Mouse (Mus musculus) thymus, adult 2 months (tissue): ENCODE data around the gene Zmiz1. TPM values are rescaled to one million over a fixed set of nuclear protein-coding genes. Genes with fewer than 3 reads are reported as not detected.

Experiments
- DNase-seq: peaks from one replicate; pipeline ENCODE4 v3.0.0; 2021
- H3K27ac ChIP-seq: fragments of 200-500 bp; 2 replicates; pipeline ENCODE4 v1.5.1; 2012; ENCODE audit warnings: low read length, control low read depth; ENCODE audit not compliant: control insufficient read depth, insufficient read depth
- H3K27me3 ChIP-seq: fragments of 200-500 bp; 2 replicates; pipeline ENCODE4 v1.6.1; 2012; ENCODE audit warnings: mild to moderate bottlenecking, low read length, moderate library complexity, mixed read lengths; ENCODE audit not compliant: control insufficient read depth, insufficient read depth
- H3K36me3 ChIP-seq: fragments of 200-500 bp; 2 replicates; pipeline ENCODE4 v1.6.1; 2012; ENCODE audit warnings: mild to moderate bottlenecking, low read length, moderate library complexity; ENCODE audit not compliant: control insufficient read depth, insufficient read depth
- H3K4me1 ChIP-seq: fragments of 200-500 bp; replicated peaks from 2 replicates; pipeline ENCODE4 v1.6.1; 2012; ENCODE audit warnings: low read length; ENCODE audit not compliant: control insufficient read depth, insufficient read depth
- H3K4me3 ChIP-seq: fragments of 200-500 bp; 2 replicates; pipeline ENCODE4 v1.5.1; 2012; ENCODE audit warnings: mild to moderate bottlenecking, low read length, control low read depth, moderate library complexity; ENCODE audit not compliant: control insufficient read depth, insufficient read depth
- CTCF ChIP-seq: fragments of 200-500 bp; IDR thresholded peaks from 2 replicates; pipeline ENCODE4 v1.5.1; 2012; ENCODE audit warnings: mild to moderate bottlenecking, control low read depth, low read length, moderate library complexity, borderline replicate concordance; ENCODE audit not compliant: control insufficient read depth, poor library complexity, insufficient read depth; ENCODE audit errors: extremely low read depth
- POLR2A ChIP-seq: fragments of 200-500 bp; IDR thresholded peaks from 2 replicates; pipeline ENCODE4 v1.6.1; 2012; ENCODE audit warnings: mild to moderate bottlenecking, low read length, control low read depth, moderate library complexity; ENCODE audit not compliant: control insufficient read depth, poor library complexity, insufficient read depth; ENCODE audit errors: extremely low read depth
- WGBS: fragments of 180-500 bp; shearing (Covaris S2); methylation state at CpG from one replicate; pipeline ENCODE4 v1.1.7; 2018; 5-methylcytosine and 5-hydroxymethylcytosine counted together
- polyA plus RNA-seq: library from polyadenylated mRNA; depleted of rRNA; stranded (reverse); fragments of >200 nt; gene quantifications from 2 replicates; pipeline ENCODE4 v1.2.3, GENCODE M21; 2012

Zmiz1 gene
- polyA plus RNA-seq, 1 experiment, result 58.9 TPM

GRCm38 (mm10) chr14:25693271-25693887, 234.4 kb downstream of the Zmiz1 start:
- no peak for TF ChIP-seq CTCF
- TF ChIP-seq POLR2A, result no peak
- 51% methylated on average over 6 of the region's 6 CpGs for WGBS
- Histone ChIP-seq H3K36me3 (peaks cover 4% of the 10 kb centered on the region; the same call in 1 of the 2 replicates), H3K27ac (peak overlapping the region; percentile 20; the same call in 1 of the 2 replicates), H3K4me3 (peak overlapping the region; percentile 8; the same call in 1 of the 2 replicates), H3K4me1 (peaks cover 23% of the 10 kb centered on the region), H3K27me3 (no peaks in the 10 kb centered on the region)
- no peak for DNase-seq

DNA sequence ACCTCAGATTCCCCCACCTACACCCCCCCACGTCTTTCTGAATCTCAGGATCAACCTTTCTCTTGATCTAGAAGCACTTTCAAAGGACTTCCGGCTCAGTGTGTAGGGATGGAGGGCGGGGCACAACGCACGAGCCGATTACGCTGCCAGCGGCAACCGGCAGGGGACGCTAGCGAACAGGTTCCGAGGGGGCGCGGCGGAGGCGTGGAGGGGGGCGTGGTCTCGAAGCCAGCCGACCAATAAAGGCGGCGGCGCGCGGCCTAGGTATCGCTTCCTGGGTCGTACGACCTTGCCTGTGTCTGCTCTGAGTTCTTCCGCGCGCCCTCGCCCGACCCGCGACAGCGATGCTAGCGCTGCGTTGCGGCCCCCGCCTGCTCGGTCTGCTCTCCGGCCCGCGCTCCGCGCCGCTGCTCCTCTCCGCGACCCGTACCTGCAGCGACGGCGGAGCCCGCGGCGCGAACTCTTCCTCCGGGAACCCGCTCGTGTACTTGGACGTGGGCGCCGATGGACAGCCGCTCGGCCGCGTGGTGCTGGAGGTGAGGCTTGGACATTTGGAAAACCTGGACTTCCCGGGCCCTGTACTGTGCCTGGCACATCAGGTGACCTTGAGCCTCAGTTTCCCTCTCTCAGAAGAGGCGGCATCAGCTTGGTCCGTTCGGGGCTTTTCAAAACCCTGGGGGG, 235.0 kb downstream of the Zmiz1 start, which contains the start of gene Ppif:
Gene Ppif, plus strand, starts transcription at position 267 of the 681 bp plus-strand sequence.
- peaks cover 7% of the 10 kb centered on the region; the same call in 1 of the 2 replicates for H3K36me3 ChIP-seq
- H3K4me3 ChIP-seq, result peak within 1 kb of the TSS; percentile 67
- peak; percentile 98 for TF ChIP-seq CTCF
- TF ChIP-seq POLR2A, result peak; percentile 87
- peaks cover 23% of the 10 kb centered on the region for H3K4me1 ChIP-seq
- WGBS, result under 1% methylated on average over 70 of the region's 70 CpGs
- H3K27me3 ChIP-seq, result no peaks in the 10 kb centered on the region
- DNase-seq, result peak; percentile 98
- H3K27ac ChIP-seq, result peak within 1 kb of the TSS; percentile 20; the same call in 1 of the 2 replicates

DNA sequence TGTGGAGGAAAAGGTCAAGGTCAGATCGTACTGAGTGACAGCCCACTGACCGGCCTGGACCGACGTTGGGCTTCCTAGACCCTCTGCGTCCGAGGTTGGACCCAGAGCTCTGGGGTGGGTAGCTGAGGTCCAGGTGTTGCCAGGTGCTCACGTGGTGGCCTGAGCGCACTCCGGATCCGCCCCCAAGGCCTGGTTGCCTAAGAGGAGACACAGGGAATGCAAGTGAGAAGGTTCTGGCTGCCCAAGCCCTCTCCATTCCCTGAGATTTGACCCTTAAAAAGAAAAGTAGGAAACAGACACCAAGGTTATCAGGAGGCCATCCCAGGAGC, 235.5 kb downstream of the Zmiz1 start:
- no peaks in the 10 kb centered on the region for H3K27me3 ChIP-seq
- 1% methylated on average over 10 of the region's 10 CpGs for WGBS
- no peak overlapping the region for H3K27ac ChIP-seq
- H3K36me3 ChIP-seq, result peaks cover 11% of the 10 kb centered on the region; the same call in 1 of the 2 replicates
- peaks cover 23% of the 10 kb centered on the region for H3K4me1 ChIP-seq
- TF ChIP-seq POLR2A (no peak), CTCF (no peak)
- H3K4me3 ChIP-seq, result peak overlapping the region; percentile 67
- peak; percentile 30 for DNase-seq

DNA sequence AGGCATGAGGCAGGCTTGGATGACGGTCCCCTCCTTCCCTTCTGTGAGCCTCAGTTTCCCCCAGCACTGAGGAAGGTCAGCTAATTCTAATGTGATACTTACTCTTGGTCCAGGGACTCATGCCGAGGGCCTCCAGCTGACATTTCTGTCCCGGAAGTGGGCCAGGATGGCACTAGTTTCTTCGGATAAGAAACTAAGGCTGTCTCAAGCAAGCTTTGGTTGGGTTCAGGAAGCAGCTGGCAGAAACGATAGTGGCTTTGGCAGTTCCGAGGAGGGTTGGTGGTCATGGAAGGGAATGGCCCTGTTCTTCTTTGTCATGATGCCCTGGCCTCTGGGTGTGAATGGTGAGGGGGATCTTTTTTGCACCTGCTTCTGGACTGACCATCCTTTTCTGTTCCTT, 236.1 kb downstream of the Zmiz1 start:
- Histone ChIP-seq H3K36me3 (peaks cover 14% of the 10 kb centered on the region; the same call in 1 of the 2 replicates), H3K4me1 (peaks cover 23% of the 10 kb centered on the region), H3K27me3 (no peaks in the 10 kb centered on the region), H3K27ac (no peak overlapping the region; the same call in 1 of the 2 replicates), H3K4me3 (peak overlapping the region; percentile 67)
- no peak for TF ChIP-seq CTCF
- no peak for TF ChIP-seq POLR2A
- DNase-seq, result peak; percentile 24
- 8% methylated on average over 6 of the region's 6 CpGs for WGBS

DNA sequence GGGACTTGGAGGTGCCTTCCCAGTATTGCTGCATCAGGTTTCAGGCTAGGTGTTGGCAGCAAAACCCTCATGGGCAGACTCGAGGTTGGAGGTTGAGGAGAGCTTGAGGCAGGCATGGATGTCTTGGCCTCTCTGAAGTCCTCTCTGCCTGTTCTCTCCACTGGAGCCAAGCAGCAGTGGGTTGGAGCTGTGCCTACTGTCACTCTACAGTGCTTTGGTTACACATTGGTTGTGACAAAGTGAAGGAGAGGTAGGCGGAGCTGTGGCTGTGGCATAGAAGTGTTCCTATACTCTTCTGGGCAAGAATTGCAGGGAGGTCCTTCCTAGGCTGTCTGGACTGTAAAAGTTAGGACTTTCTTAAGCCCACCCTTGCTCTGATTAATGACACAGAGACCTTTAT, 237.4 kb downstream of the Zmiz1 start:
- H3K36me3 ChIP-seq, result peaks cover 14% of the 10 kb centered on the region; the same call in 1 of the 2 replicates
- H3K27ac ChIP-seq, result no peak overlapping the region
- H3K27me3 ChIP-seq, result no peaks in the 10 kb centered on the region
- peaks cover 23% of the 10 kb centered on the region for H3K4me1 ChIP-seq
- no peak for TF ChIP-seq CTCF
- TF ChIP-seq POLR2A, result no peak
- H3K4me3 ChIP-seq, result no peak overlapping the region
- 82% methylated on average over 2 of the region's 2 CpGs for WGBS
- DNase-seq, result no peak

DNA sequence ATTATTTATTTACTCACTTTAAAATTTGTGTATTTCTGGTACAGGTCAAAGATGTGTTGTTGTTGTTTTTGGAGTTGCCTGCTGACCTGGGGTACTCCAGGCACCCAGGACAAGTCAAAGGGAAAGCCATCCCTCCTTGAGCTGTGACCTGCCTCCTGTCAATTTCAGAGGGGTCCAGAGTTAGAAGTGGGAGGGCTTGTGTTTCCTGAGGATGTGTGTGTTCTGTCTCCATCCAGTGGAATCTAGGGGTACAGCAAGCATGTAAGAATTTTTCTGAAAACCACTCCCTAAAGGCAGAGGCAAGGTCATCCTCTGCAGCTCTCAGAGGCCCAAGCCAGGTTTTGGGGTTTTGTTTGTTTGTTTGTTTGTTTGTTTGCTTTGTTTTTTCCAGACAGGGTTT, 243.0 kb downstream of the Zmiz1 start:
- Histone ChIP-seq H3K4me1 (no peaks in the 10 kb centered on the region), H3K36me3 (peaks cover 14% of the 10 kb centered on the region; the same call in 1 of the 2 replicates), H3K27ac (no peak overlapping the region), H3K4me3 (no peak overlapping the region), H3K27me3 (no peaks in the 10 kb centered on the region)
- peak; percentile 51 for DNase-seq
- no peak for TF ChIP-seq POLR2A
- no peak for TF ChIP-seq CTCF

DNA sequence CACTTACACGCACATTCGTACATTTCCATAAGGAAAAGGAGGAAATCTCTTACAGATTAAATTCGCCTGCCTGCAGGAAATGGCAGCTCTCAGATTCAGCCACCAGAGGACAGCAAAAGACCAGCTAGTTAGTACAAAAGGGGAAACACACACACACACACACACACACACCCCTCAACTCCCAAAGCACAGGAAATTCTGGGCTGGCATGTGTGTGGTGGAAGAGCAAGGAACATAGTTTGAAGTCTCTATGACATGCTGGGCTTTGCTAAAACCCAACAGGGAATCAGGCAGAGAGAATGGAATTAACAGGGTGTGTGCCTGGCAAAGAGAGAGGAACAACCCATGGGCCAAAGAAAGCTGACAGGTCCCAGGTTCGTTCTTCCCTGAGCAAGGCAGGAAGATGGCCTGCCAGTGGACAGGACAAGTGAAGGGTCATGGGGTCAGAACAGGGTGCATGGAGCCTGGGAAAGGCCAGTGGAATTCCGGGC, 248.8 kb downstream of the Zmiz1 start:
- TF ChIP-seq CTCF (no peak), POLR2A (no peak)
- no peaks in the 10 kb centered on the region for H3K36me3 ChIP-seq
- peak; percentile 70 for DNase-seq
- no peak overlapping the region for H3K27ac ChIP-seq
- H3K4me3 ChIP-seq, result no peak overlapping the region
- peaks cover 12% of the 10 kb centered on the region for H3K4me1 ChIP-seq
- 32% methylated on average over 5 of the region's 5 CpGs for WGBS
- no peaks in the 10 kb centered on the region for H3K27me3 ChIP-seq
